Mouse (Mus musculus): ENCODE results near the gene Cldn24.

DNA sequence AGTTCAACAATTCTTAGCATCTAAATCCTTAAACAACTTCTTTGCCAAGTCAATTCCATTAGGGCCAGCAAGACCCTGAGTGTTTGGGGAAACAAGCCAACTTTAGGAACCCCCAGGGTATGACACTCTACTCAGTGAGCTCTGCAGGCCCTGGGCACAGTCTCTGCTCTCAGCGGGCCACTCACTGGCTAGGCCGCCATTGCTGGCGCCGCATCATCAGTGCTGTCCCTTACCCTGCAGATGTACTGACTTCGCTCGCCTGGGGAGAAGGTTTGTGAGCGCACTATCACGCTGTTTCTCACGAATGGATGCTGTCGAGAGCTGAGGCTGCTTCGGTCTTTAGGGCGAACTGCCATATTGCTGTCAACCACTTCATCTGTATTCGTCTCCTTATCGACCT lies 25.2 kb downstream of the Cldn24 start:
- TF ChIP-seq CTCF (conservative IDR thresholded peaks at IDR 0.05 in 1 of 2, IDR thresholded peaks at IDR 0.05 in 1 of 2; ENCODE audit: low read depth in 2 of 2, low read length in 2 of 2) = no peak
- no peak for TF ChIP-seq MYC (IDR thresholded peaks at IDR 0.05; ENCODE audit: low read depth, low read length)
- no peak for TF ChIP-seq POLR2A (IDR thresholded peaks at IDR 0.05; ENCODE audit: low read depth, low read length)
- TF ChIP-seq JUND (conservative IDR thresholded peaks at IDR 0.05; ENCODE audit: low read depth, low read length) = no peak
- no peak for TF ChIP-seq BHLHE40 (IDR thresholded peaks at IDR 0.05; ENCODE audit: low read depth, low read length)
- no peak for TF ChIP-seq POLR2AphosphoS2 (IDR thresholded peaks at IDR 0.05; ENCODE audit: low read depth, low read length)
- TF ChIP-seq MXI1 (IDR thresholded peaks at IDR 0.05; ENCODE audit: low read depth, low read length) = no peak
- TF ChIP-seq ZNF384 (IDR thresholded peaks at IDR 0.05; ENCODE audit: low read depth, low read length) = no peak
- no peak for TF ChIP-seq UBTF (IDR thresholded peaks at IDR 0.05; ENCODE audit: low read depth, low read length)
- no peak for TF ChIP-seq TBP (conservative IDR thresholded peaks at IDR 0.05; ENCODE audit: low read depth, low read length)
- no peak for TF ChIP-seq IRF4 (IDR thresholded peaks at IDR 0.05; ENCODE audit: low read depth, low read length)
- no peak for TF ChIP-seq MAZ (IDR thresholded peaks at IDR 0.05; ENCODE audit: low read depth, low read length)
- TF ChIP-seq EP300 (IDR thresholded peaks at IDR 0.05; ENCODE audit: low read length) = no peak
